Mouse (Mus musculus) testis, adult 2 months (tissue): ENCODE data around the gene Eif2b3.

Source experiments
- CTCF ChIP-seq: fragments of 200-500 bp; IDR thresholded peaks from 2 replicates; pipeline ENCODE4 v1.5.1; 2012; ENCODE audit warnings: low read depth, mild to moderate bottlenecking, inconsistent platforms, low read length, moderate library complexity; ENCODE audit not compliant: control insufficient read depth, insufficient read depth, insufficient replicate concordance
- POLR2A ChIP-seq: fragments of 200-500 bp; IDR thresholded peaks from 2 replicates; pipeline ENCODE4 v1.6.1; 2012; ENCODE audit warnings: low read depth, mild to moderate bottlenecking, inconsistent platforms, low read length, moderate library complexity; ENCODE audit not compliant: control insufficient read depth

DNA sequence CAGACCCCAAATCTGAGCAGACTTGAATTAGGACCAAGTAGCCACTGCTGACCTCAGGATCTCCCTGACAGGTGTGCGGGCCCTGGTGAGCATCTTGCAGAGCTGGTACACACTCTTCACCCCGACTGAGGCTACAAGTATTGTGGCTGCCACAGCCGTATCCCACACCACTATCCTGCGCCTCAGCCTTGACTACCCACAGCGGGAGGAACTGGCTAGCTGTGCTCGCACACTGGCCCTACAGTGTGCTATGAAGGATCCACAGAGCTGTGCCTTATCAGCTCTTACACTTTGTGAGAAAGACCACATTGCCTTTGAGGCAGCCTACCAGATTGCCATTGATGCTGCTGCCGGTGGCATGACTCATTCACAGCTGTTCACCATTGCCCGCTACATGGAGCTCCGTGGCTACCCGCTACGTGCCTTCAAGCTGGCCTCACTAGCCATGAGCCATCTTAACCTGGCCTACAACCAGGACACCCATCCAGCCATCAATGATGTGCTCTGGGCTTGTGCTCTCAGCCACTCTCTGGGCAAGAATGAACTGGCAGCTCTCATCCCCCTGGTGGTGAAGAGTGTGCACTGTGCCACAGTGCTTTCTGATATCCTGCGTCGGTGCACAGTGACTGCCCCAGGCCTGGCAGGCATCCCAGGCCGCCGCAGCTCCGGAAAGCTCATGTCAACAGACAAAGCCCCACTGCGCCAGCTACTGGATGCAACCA lies 32.6 kb upstream of the Eif2b3 start:
- no peak for TF ChIP-seq POLR2A
- TF ChIP-seq CTCF, result peak; percentile 70; the same call in 1 of the 2 replicates
